Mouse (Mus musculus): ENCODE measurements around the gene Cela1. TPM values are rescaled to one million over a fixed set of nuclear protein-coding genes. Genes with fewer than 3 reads are reported as not detected.

Gene Cela1
- polyA plus RNA-seq, 1 experiment from 2014 or later, result 1.7 TPM

- Histone ChIP-seq H3K36me3 (ENCODE audit: control insufficient read depth, insufficient read depth, low read length) (no peaks in the 10 kb centered on the region), H3K4me2 (ENCODE audit: low read depth, low read length) (no peak overlapping the region), H3K9me3 (ENCODE audit: control insufficient read depth, low read length) (no peaks in the 10 kb centered on the region), H3K4me3 (ENCODE audit: low read depth, low read length) (no peak overlapping the region), H3K9ac (replicated peaks; ENCODE audit: low read depth, low read length) (no peak overlapping the region), H3K27me3 (ENCODE audit: control insufficient read depth, insufficient read depth, low read length) (no peaks in the 10 kb centered on the region), H3K27ac (ENCODE audit: low read depth, low read length) (no peak overlapping the region), H3K4me1 (ENCODE audit: control insufficient read depth, insufficient read depth, low read length) (no peaks in the 10 kb centered on the region)
- WGBS, result 26% methylated on average over 9 of the region's 9 CpGs
- ATAC-seq (ENCODE audit: low read depth), result no peak
Measured at GRCm38 (mm10) chr15:100665411-100666218, 22.1 kb downstream of the Cela1 start.

- no peak for ATAC-seq (ENCODE audit: low read depth)
- H3K27me3 ChIP-seq (ENCODE audit: control insufficient read depth, insufficient read depth, low read length), result no peaks in the 10 kb centered on the region
- H3K36me3 ChIP-seq (ENCODE audit: control insufficient read depth, insufficient read depth, low read length), result no peaks in the 10 kb centered on the region
- no peak overlapping the region for H3K4me2 ChIP-seq (ENCODE audit: low read depth, low read length)
- no peaks in the 10 kb centered on the region for H3K4me1 ChIP-seq (ENCODE audit: control insufficient read depth, insufficient read depth, low read length)
- no peak overlapping the region for H3K9ac ChIP-seq (replicated peaks; ENCODE audit: low read depth, low read length)
- no peak overlapping the region for H3K27ac ChIP-seq (ENCODE audit: low read depth, low read length)
- no peaks in the 10 kb centered on the region for H3K9me3 ChIP-seq (ENCODE audit: control insufficient read depth, low read length)
- 75% methylated on average over 9 of the region's 9 CpGs for WGBS
- H3K4me3 ChIP-seq (ENCODE audit: low read depth, low read length), result no peak overlapping the region
Measured at GRCm38 (mm10) chr15:100664813-100665274, 22.9 kb downstream of the Cela1 start.

GRCm38 (mm10) chr15:100660805-100661204 is 26.9 kb downstream of the Cela1 start:
- no peaks in the 10 kb centered on the region for H3K9me3 ChIP-seq (ENCODE audit: control insufficient read depth, low read length)
- 88% methylated on average over 5 of the region's 5 CpGs for WGBS
- no peak for ATAC-seq (ENCODE audit: low read depth)
- H3K4me1 ChIP-seq (ENCODE audit: control insufficient read depth, insufficient read depth, low read length), result no peaks in the 10 kb centered on the region
- H3K27ac ChIP-seq (ENCODE audit: low read depth, low read length), result no peak overlapping the region
- H3K4me3 ChIP-seq (ENCODE audit: low read depth, low read length), result no peak overlapping the region
- H3K4me2 ChIP-seq (ENCODE audit: low read depth, low read length), result no peak overlapping the region
- no peaks in the 10 kb centered on the region for H3K27me3 ChIP-seq (ENCODE audit: control insufficient read depth, insufficient read depth, low read length)
- H3K36me3 ChIP-seq (ENCODE audit: control insufficient read depth, insufficient read depth, low read length), result no peaks in the 10 kb centered on the region
- H3K9ac ChIP-seq (replicated peaks; ENCODE audit: low read depth, low read length), result no peak overlapping the region

- ATAC-seq (ENCODE audit: low read depth), result no peak
Measured at GRCm38 (mm10) chr15:100660306-100660705, 27.4 kb downstream of the Cela1 start.

GRCm38 (mm10) chr15:100655201-100655600 is 32.5 kb downstream of the Cela1 start:
- Histone ChIP-seq H3K27ac (ENCODE audit: low read depth, low read length) (no peak overlapping the region), H3K4me1 (ENCODE audit: control insufficient read depth, insufficient read depth, low read length) (no peaks in the 10 kb centered on the region), H3K9me3 (ENCODE audit: control insufficient read depth, low read length) (no peaks in the 10 kb centered on the region), H3K9ac (replicated peaks; ENCODE audit: low read depth, low read length) (no peak overlapping the region), H3K27me3 (ENCODE audit: control insufficient read depth, insufficient read depth, low read length) (no peaks in the 10 kb centered on the region), H3K4me2 (ENCODE audit: low read depth, low read length) (no peak overlapping the region), H3K36me3 (ENCODE audit: control insufficient read depth, insufficient read depth, low read length) (no peaks in the 10 kb centered on the region), H3K4me3 (ENCODE audit: low read depth, low read length) (no peak overlapping the region)
- 90% methylated on average over 5 of the region's 5 CpGs for WGBS
- no peak for ATAC-seq (ENCODE audit: low read depth)

More at GRCm38 (mm10) chr15:100660306-100660705, 27.4 kb downstream of the Cela1 start:
- Histone ChIP-seq H3K4me2 (ENCODE audit: low read depth, low read length) (no peak overlapping the region), H3K9me3 (ENCODE audit: control insufficient read depth, low read length) (no peaks in the 10 kb centered on the region), H3K27ac (ENCODE audit: low read depth, low read length) (no peak overlapping the region), H3K9ac (replicated peaks; ENCODE audit: low read depth, low read length) (no peak overlapping the region), H3K36me3 (ENCODE audit: control insufficient read depth, insufficient read depth, low read length) (no peaks in the 10 kb centered on the region), H3K4me3 (ENCODE audit: low read depth, low read length) (no peak overlapping the region), H3K27me3 (ENCODE audit: control insufficient read depth, insufficient read depth, low read length) (no peaks in the 10 kb centered on the region), H3K4me1 (ENCODE audit: control insufficient read depth, insufficient read depth, low read length) (no peaks in the 10 kb centered on the region)
- WGBS, result 81% methylated on average over 9 of the region's 9 CpGs

GRCm38 (mm10) chr15:100654271-100654670 is 33.5 kb downstream of the Cela1 start:
- no peaks in the 10 kb centered on the region for H3K27me3 ChIP-seq (ENCODE audit: control insufficient read depth, insufficient read depth, low read length)
- WGBS, result 88% methylated on average over 1 of the region's 1 CpGs
- no peaks in the 10 kb centered on the region for H3K4me1 ChIP-seq (ENCODE audit: control insufficient read depth, insufficient read depth, low read length)
- no peak overlapping the region for H3K4me3 ChIP-seq (ENCODE audit: low read depth, low read length)
- no peaks in the 10 kb centered on the region for H3K36me3 ChIP-seq (ENCODE audit: control insufficient read depth, insufficient read depth, low read length)
- H3K4me2 ChIP-seq (ENCODE audit: low read depth, low read length), result no peak overlapping the region
- no peak for ATAC-seq (ENCODE audit: low read depth)
- no peaks in the 10 kb centered on the region for H3K9me3 ChIP-seq (ENCODE audit: control insufficient read depth, low read length)
- H3K27ac ChIP-seq (ENCODE audit: low read depth, low read length), result no peak overlapping the region
- H3K9ac ChIP-seq (replicated peaks; ENCODE audit: low read depth, low read length), result no peak overlapping the region

GRCm38 (mm10) chr15:100651610-100652009 is 36.1 kb downstream of the Cela1 start:
- no peaks in the 10 kb centered on the region for H3K36me3 ChIP-seq (ENCODE audit: control insufficient read depth, insufficient read depth, low read length)
- H3K4me3 ChIP-seq (ENCODE audit: low read depth, low read length), result no peak overlapping the region
- H3K4me1 ChIP-seq (ENCODE audit: control insufficient read depth, insufficient read depth, low read length), result no peaks in the 10 kb centered on the region
- no peak for ATAC-seq (ENCODE audit: low read depth)
- H3K27me3 ChIP-seq (ENCODE audit: control insufficient read depth, insufficient read depth, low read length), result no peaks in the 10 kb centered on the region
- WGBS, result 93% methylated on average over 9 of the region's 9 CpGs
- no peak overlapping the region for H3K9ac ChIP-seq (replicated peaks; ENCODE audit: low read depth, low read length)
- no peak overlapping the region for H3K27ac ChIP-seq (ENCODE audit: low read depth, low read length)
- H3K9me3 ChIP-seq (ENCODE audit: control insufficient read depth, low read length), result no peaks in the 10 kb centered on the region
- H3K4me2 ChIP-seq (ENCODE audit: low read depth, low read length), result no peak overlapping the region

- Histone ChIP-seq H3K4me2 (ENCODE audit: low read depth, low read length) (no peak overlapping the region), H3K27ac (ENCODE audit: low read depth, low read length) (no peak overlapping the region), H3K4me3 (ENCODE audit: low read depth, low read length) (no peak overlapping the region), H3K36me3 (ENCODE audit: control insufficient read depth, insufficient read depth, low read length) (no peaks in the 10 kb centered on the region), H3K27me3 (ENCODE audit: control insufficient read depth, insufficient read depth, low read length) (no peaks in the 10 kb centered on the region), H3K9ac (replicated peaks; ENCODE audit: low read depth, low read length) (no peak overlapping the region), H3K9me3 (ENCODE audit: control insufficient read depth, low read length) (no peaks in the 10 kb centered on the region), H3K4me1 (ENCODE audit: control insufficient read depth, insufficient read depth, low read length) (no peaks in the 10 kb centered on the region)
- 91% methylated on average over 10 of the region's 10 CpGs for WGBS
- no peak for ATAC-seq (ENCODE audit: low read depth)
Measured at GRCm38 (mm10) chr15:100650111-100650510, 37.6 kb downstream of the Cela1 start.

- ATAC-seq (ENCODE audit: low read depth), result no peak
- H3K9me3 ChIP-seq (ENCODE audit: control insufficient read depth, low read length), result no peaks in the 10 kb centered on the region
- H3K36me3 ChIP-seq (ENCODE audit: control insufficient read depth, insufficient read depth, low read length), result no peaks in the 10 kb centered on the region
- no peak overlapping the region for H3K4me3 ChIP-seq (ENCODE audit: low read depth, low read length)
- H3K9ac ChIP-seq (replicated peaks; ENCODE audit: low read depth, low read length), result no peak overlapping the region
- no peak overlapping the region for H3K4me2 ChIP-seq (ENCODE audit: low read depth, low read length)
- H3K4me1 ChIP-seq (ENCODE audit: control insufficient read depth, insufficient read depth, low read length), result no peaks in the 10 kb centered on the region
- H3K27me3 ChIP-seq (ENCODE audit: control insufficient read depth, insufficient read depth, low read length), result no peaks in the 10 kb centered on the region
- WGBS, result 81% methylated on average over 6 of the region's 6 CpGs
- H3K27ac ChIP-seq (ENCODE audit: low read depth, low read length), result no peak overlapping the region
Measured at GRCm38 (mm10) chr15:100646161-100646560, 41.6 kb downstream of the Cela1 start.
